Mouse (Mus musculus) heart, embryonic 14.5 days (tissue): Measurements from ENCODE around the gene Nvl. TPM values are rescaled to one million over a fixed set of nuclear protein-coding genes. Genes with fewer than 3 reads are reported as not detected.

ENCODE experiments used
- ATAC-seq: fragments of 200-750 bp; cut with Nextera tagmentation; 2 replicates; pipeline ENCODE4 v1.8.0; 2017; ENCODE audit warnings: low read depth, moderate TSS enrichment; ENCODE audit not compliant: insufficient number of reproducible peaks, insufficient read depth, low FRiP score
- H3K27ac ChIP-seq, 2 experiments: fragments of 200-500 bp in 1 of 2; fragments of 300-500 bp in 1 of 2; sonication (generic) in 1 of 2; replicated peaks in 1 of 2; 2 replicates each; pipeline ENCODE4 v1.5.1; 2012 to 2014; ENCODE audit warnings: low read depth in 2 of 2, low read length in 2 of 2, control low read depth in 1 of 2, mild to moderate bottlenecking in 1 of 2, mixed read lengths in 1 of 2; ENCODE audit not compliant: control insufficient read depth in 1 of 2, insufficient read depth in 1 of 2
- H3K27me3 ChIP-seq: fragments of 300-500 bp; sonication (generic); 2 replicates; pipeline ENCODE4 v1.6.1; 2014; ENCODE audit warnings: mild to moderate bottlenecking, low read length, control low read depth; ENCODE audit not compliant: control insufficient read depth, insufficient read depth
- H3K36me3 ChIP-seq: fragments of 300-500 bp; sonication (generic); 2 replicates; pipeline ENCODE4 v1.6.1; 2014; ENCODE audit warnings: mild to moderate bottlenecking, control low read depth, low read length, mixed read lengths; ENCODE audit not compliant: control insufficient read depth, insufficient read depth
- H3K4me1 ChIP-seq, 2 experiments: fragments of 200-500 bp in 1 of 2; fragments of 300-500 bp in 1 of 2; sonication (generic) in 1 of 2; 2 replicates each; pipeline ENCODE4 v1.6.1; 2012 to 2014; ENCODE audit warnings: low read length in 2 of 2, control low read depth in 1 of 2, mixed read lengths in 1 of 2; ENCODE audit not compliant: control insufficient read depth in 2 of 2, insufficient read depth in 2 of 2
- H3K4me2 ChIP-seq: fragments of 300-500 bp; sonication (generic); 2 replicates; pipeline ENCODE4 v1.6.1; 2014; ENCODE audit warnings: mild to moderate bottlenecking, low read length
- H3K4me3 ChIP-seq, 2 experiments: fragments of 200-500 bp in 1 of 2; fragments of 300-500 bp in 1 of 2; sonication (generic) in 1 of 2; 2 replicates each; pipeline ENCODE4 v1.5.1; 2012 to 2014; ENCODE audit warnings: low read length in 2 of 2, mild to moderate bottlenecking in 2 of 2, control low read depth in 1 of 2, low read depth in 1 of 2, moderate library complexity in 1 of 2; ENCODE audit not compliant: control insufficient read depth in 1 of 2, insufficient read depth in 1 of 2
- H3K9ac ChIP-seq: fragments of 300-500 bp; sonication (generic); 2 replicates; pipeline ENCODE4 v1.6.1; 2014; ENCODE audit warnings: mild to moderate bottlenecking, low read length
- H3K9me3 ChIP-seq: fragments of 300-500 bp; sonication (generic); 2 replicates; pipeline ENCODE4 v1.6.1; 2016; ENCODE audit warnings: low read length, control low read depth; ENCODE audit not compliant: control insufficient read depth
- WGBS: fragments of 180-500 bp; shearing (Covaris S2); extraction: QIAGEN DNeasy Blood & Tissue Kit; methylation state at CpG from one replicate; pipeline ENCODE4 v1.1.7; 2014; 5-methylcytosine and 5-hydroxymethylcytosine counted together
- polyA plus RNA-seq: library from polyadenylated mRNA; unstranded; fragments of >200 nt; fragmentation: Nextera tagmentation; extraction: Ambion mirVana; gene quantifications from 2 replicates; pipeline ENCODE4 v1.2.1, GENCODE M21; 2014

The Nvl gene
- polyA plus RNA-seq, 1 experiment from 2014 or later, result 20.2 TPM

DNA sequence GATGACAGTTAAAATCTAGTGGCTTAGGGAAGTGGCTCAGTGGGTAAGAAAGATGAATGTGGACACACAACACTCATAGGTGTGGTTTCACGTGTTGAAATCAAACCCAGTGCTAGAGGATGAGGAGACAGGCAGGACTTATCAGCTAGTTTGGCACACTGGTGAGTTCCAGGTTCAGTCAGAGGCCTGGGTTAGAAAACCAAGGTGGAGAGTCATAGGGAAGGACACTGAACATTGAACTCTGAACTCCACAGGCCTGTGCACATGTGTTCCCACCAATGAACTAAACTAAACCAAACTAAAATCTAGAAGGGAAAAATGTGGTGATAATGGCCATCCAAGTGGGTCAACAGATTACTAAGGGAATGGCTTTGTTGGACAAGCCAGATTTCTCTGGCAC, 96.5 kb downstream of the Nvl start:
- H3K4me2 ChIP-seq, result no peak overlapping the region
- H3K4me3 ChIP-seq, result no peak overlapping the region
- ATAC-seq, result no peak

DNA sequence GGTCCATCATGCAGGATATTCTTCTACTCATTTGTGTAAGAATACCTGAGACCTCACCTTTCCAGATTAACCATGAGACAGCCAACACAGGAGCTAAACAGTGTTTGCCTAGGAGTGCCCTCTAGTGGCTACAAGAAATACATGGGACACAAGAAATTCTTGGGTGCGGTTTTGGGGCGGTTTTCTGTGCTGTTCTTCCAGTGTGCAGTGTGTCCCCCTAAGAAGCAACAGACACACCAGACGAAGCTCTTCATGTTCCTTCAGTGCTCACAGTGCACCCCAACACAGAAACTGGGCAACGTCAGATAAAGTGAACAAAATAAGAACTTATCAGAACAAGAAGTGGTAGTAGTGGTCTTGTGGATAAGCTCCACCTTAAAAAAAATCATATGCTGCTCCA, 104.4 kb downstream of the Nvl start:
- H3K4me3 ChIP-seq, result no peak overlapping the region
- no peak for ATAC-seq
- H3K9ac ChIP-seq, result no peak overlapping the region
- peaks cover 3% of the 10 kb centered on the region; the same call in 1 of the 2 replicates for H3K27me3 ChIP-seq
- no peak overlapping the region for H3K27ac ChIP-seq
- WGBS, result 10% methylated on average over 4 of the region's 4 CpGs
- H3K36me3 ChIP-seq, result no peaks in the 10 kb centered on the region
- no peaks in the 10 kb centered on the region for H3K4me1 ChIP-seq
- no peaks in the 10 kb centered on the region for H3K9me3 ChIP-seq
- no peak overlapping the region; the same call in 1 of the 2 replicates for H3K4me2 ChIP-seq

More for the DNA sequence above, 96.5 kb downstream of the Nvl start:
- H3K36me3 ChIP-seq, result no peaks in the 10 kb centered on the region
- no peaks in the 10 kb centered on the region for H3K9me3 ChIP-seq
- WGBS, result 49% methylated on average over 1 of the region's 1 CpGs
- no peak overlapping the region for H3K27ac ChIP-seq
- no peaks in the 10 kb centered on the region for H3K27me3 ChIP-seq
- no peaks in the 10 kb centered on the region for H3K4me1 ChIP-seq
- H3K9ac ChIP-seq, result no peak overlapping the region

DNA sequence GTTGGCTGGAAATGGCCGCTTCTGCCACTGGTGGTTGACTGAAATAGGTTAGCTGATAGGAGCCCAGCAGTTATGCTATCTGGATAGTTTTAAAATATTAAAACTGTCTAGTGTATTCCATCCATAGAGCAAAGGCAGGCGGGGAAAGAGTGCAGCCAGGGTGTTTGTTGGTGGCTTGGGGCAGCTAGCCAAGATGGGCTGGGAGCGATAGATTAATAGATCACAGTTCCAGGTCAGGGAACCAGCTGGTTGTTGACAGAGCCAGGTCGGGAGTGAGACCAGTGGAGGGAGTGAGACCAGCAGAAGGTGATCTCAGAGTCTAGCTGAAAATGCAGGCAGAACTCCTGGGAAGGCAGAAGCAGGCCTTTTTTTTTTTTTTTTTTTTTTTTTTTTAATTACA, 106.4 kb downstream of the Nvl start:
- Histone ChIP-seq H3K4me1 (no peaks in the 10 kb centered on the region), H3K9me3 (no peaks in the 10 kb centered on the region), H3K36me3 (no peaks in the 10 kb centered on the region), H3K4me3 (no peak overlapping the region), H3K27ac (no peak overlapping the region), H3K9ac (no peak overlapping the region), H3K27me3 (peaks cover 3% of the 10 kb centered on the region; the same call in 1 of the 2 replicates), H3K4me2 (no peak overlapping the region)
- no peak for ATAC-seq
- 65% methylated on average over 4 of the region's 4 CpGs for WGBS

Other genes starting within 250 kb of the Nvl start
- 42.1 and 46.0 TPM in 2 replicates for gene Pycr2, start 239.9 kb downstream of the Nvl start, polyA plus RNA-seq
- gene Lefty1, start 209.2 kb downstream of the Nvl start, polyA plus RNA-seq, result 1.1 and 1.5 TPM in 2 replicates
- gene Tmem63a, start 201.9 kb downstream of the Nvl start, polyA plus RNA-seq, result 9.1 and 9.3 TPM in 2 replicates
- gene Ephx1, start 123.3 kb downstream of the Nvl start, polyA plus RNA-seq, result 9.3 and 10.5 TPM in 2 replicates
- gene 9130409I23Rik, start 93.0 kb downstream of the Nvl start, polyA plus RNA-seq, result not detected in 2 replicates
- 145 and 147 TPM in 2 replicates for gene Cnih4, start 489 bp upstream of the Nvl start, polyA plus RNA-seq
- 46.6 and 47.7 TPM in 2 replicates for gene Wdr26, start 67.8 kb upstream of the Nvl start, polyA plus RNA-seq
- gene Cnih3, start 208.4 kb upstream of the Nvl start, polyA plus RNA-seq, result 0.16 and 0.18 TPM in 2 replicates